Mouse (Mus musculus) hindbrain, embryonic 16.5 days (tissue): Measurements from ENCODE around the gene Gm28551. TPM values are rescaled to one million over a fixed set of nuclear protein-coding genes. Genes with fewer than 3 reads are reported as not detected.

ENCODE experiments used
- ATAC-seq: fragments of 200-750 bp; cut with Nextera tagmentation; 2 replicates; pipeline ENCODE4 v1.8.0; 2017; ENCODE audit warnings: moderate TSS enrichment, moderate library complexity
- H3K27ac ChIP-seq: fragments of 300-500 bp; sonication (generic); 2 replicates; pipeline ENCODE4 v1.5.1; 2014; ENCODE audit warnings: low read depth, mild to moderate bottlenecking, control low read depth, low read length, moderate library complexity
- H3K27me3 ChIP-seq: fragments of 300-500 bp; sonication (generic); replicated peaks from 2 replicates; pipeline ENCODE4 v1.6.1; 2014; ENCODE audit warnings: low read length; ENCODE audit not compliant: control insufficient read depth, insufficient read depth
- H3K36me3 ChIP-seq: fragments of 300-500 bp; sonication (generic); 2 replicates; pipeline ENCODE4 v1.6.1; 2014; ENCODE audit warnings: mild to moderate bottlenecking, low read length, moderate library complexity, mixed read lengths; ENCODE audit not compliant: control insufficient read depth, insufficient read depth
- H3K4me1 ChIP-seq: fragments of 300-500 bp; sonication (generic); 2 replicates; pipeline ENCODE4 v1.6.1; 2014; ENCODE audit warnings: low read depth, low read length; ENCODE audit not compliant: control insufficient read depth, insufficient read depth
- H3K4me2 ChIP-seq: fragments of 300-500 bp; sonication (generic); 2 replicates; pipeline ENCODE4 v1.6.1; 2014; ENCODE audit warnings: mild to moderate bottlenecking, low read length, control low read depth, moderate library complexity
- H3K4me3 ChIP-seq: fragments of 300-500 bp; sonication (generic); 2 replicates; pipeline ENCODE4 v1.5.1; 2014; ENCODE audit warnings: mild to moderate bottlenecking, low read length, control low read depth, moderate library complexity
- H3K9ac ChIP-seq: fragments of 300-500 bp; sonication (generic); 2 replicates; pipeline ENCODE4 v1.6.1; 2014; ENCODE audit warnings: low read depth, mild to moderate bottlenecking, control low read depth, low read length, moderate library complexity
- H3K9me3 ChIP-seq: fragments of 300-500 bp; sonication (generic); 2 replicates; pipeline ENCODE4 v1.6.1; 2014; ENCODE audit warnings: mild to moderate bottlenecking, low read length, moderate library complexity; ENCODE audit not compliant: control insufficient read depth
- WGBS: fragments of 180-500 bp; shearing (Covaris S2); extraction: QIAGEN DNeasy Blood & Tissue Kit; methylation state at CpG from one replicate; pipeline ENCODE4 v1.1.7; 2014; 5-methylcytosine and 5-hydroxymethylcytosine counted together
- polyA plus RNA-seq: library from polyadenylated mRNA; unstranded; fragments of >200 nt; fragmentation: Nextera tagmentation; extraction: Ambion mirVana; gene quantifications from 2 replicates; pipeline ENCODE4 v1.2.1, GENCODE M21; 2015

Gene Gm28551
- polyA plus RNA-seq, 1 experiment from 2014 or later: 2.2 TPM

DNA sequence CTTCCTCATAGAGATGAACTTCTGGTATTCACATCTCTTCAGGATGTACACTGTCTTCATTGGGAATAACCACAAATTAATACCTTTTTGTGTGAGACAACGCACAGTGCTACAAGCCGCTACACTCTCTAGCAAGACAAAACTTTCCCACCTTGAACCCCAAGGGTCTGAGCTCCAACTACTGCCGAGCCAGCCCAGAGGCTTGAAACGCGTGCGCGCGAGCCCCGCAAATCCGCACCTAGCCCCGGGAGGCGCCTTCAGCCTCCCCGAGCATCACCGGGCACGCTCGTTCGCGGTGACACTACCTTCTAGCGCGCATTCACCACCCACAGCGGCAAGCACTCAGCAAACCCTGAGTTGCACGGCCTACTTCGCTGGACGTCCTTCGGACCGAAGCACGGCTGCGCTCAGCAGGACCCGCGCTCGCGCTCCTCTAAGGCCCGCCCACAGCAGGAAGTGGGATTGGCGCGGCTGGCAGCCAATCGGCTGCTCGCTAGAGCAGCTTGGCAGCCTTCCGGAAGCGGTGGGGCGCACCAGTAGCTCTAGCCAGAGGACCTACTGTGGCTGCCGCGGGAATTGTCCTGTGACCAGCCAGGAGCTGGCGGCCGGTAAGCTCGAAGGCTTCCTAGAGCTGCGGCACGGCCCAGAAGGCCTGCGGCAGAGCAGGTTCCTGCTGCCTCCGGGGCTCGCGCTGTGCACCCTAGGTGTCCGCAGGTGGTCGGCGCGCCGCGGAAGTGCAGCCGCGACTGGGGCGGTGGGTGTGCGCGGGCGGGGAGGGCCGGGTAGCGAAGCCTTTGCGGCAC is 55.7 kb downstream of the Gm28551 start, which contains the start of the genes Pms1, Ormdl1 and Gm28778:
TSS of gene Pms1 (minus strand) at position 438 of the 803 bp plus-strand sequence.
TSS of gene Ormdl1 (plus strand) at position 515 of the 803 bp plus-strand sequence.
TSS of gene Gm28778 (plus strand) at position 531 of the 803 bp plus-strand sequence.
- Histone ChIP-seq H3K9ac (peak within 1 kb of the TSS; percentile 87), H3K27me3 (no peaks in the 10 kb centered on the region), H3K4me1 (peaks cover 2% of the 10 kb centered on the region; the same call in 1 of the 2 replicates), H3K36me3 (no peaks in the 10 kb centered on the region), H3K4me2 (peak within 1 kb of the TSS; percentile 61), H3K27ac (peak within 1 kb of the TSS; percentile 85), H3K9me3 (no peaks in the 10 kb centered on the region), H3K4me3 (peak within 1 kb of the TSS; percentile 85)
- WGBS: under 1% methylated on average over 66 of the region's 66 CpGs
- ATAC-seq: peak; percentile 100

DNA sequence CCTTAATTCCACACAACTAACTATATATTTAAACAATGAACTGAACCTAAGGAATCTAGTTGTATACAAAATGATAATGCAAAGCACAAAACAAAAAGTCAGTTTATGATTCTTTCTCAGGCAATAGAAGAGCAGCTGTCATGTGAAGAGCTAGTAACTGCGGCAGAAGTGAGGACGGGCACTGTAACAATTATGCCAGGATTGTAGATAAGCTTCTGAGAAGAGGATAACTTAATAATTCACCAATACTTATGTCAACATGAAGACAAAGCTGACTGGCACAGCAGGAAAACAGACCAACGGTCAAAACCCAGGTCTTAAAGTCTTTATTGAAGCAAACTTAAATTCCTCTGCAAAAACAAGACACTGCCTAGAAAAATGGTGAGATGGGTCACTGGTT is 61.3 kb downstream of the Gm28551 start:
- Histone ChIP-seq H3K36me3 (no peaks in the 10 kb centered on the region), H3K9ac (no peak overlapping the region), H3K27me3 (no peaks in the 10 kb centered on the region), H3K4me2 (no peak overlapping the region), H3K27ac (no peak overlapping the region), H3K9me3 (no peaks in the 10 kb centered on the region), H3K4me1 (no peaks in the 10 kb centered on the region; the same call in 1 of the 2 replicates), H3K4me3 (no peak overlapping the region)
- no peak for ATAC-seq
- 90% methylated on average over 3 of the region's 3 CpGs for WGBS

Other genes with a start within 250 kb of the Gm28551 start
- not detected in 2 replicates for gene 1700019A02Rik, start 165.0 kb downstream of the Gm28551 start, polyA plus RNA-seq
- gene Pms1, start 55.6 kb downstream of the Gm28551 start, polyA plus RNA-seq: 8.4 and 9.0 TPM in 2 replicates
- gene Ormdl1, start 55.6 kb downstream of the Gm28551 start, polyA plus RNA-seq: 48.8 and 50.4 TPM in 2 replicates
- not detected in 2 replicates for gene Gm28778, start 55.6 kb downstream of the Gm28551 start, polyA plus RNA-seq
- gene Osgepl1, start 39.0 kb downstream of the Gm28551 start, polyA plus RNA-seq: 18.4 and 19.2 TPM in 2 replicates
- 2.5 and 4.3 TPM in 2 replicates for gene Asdurf, start within 50 bp of the Gm28551 start, polyA plus RNA-seq
- gene Asnsd1, start 85 bp upstream of the Gm28551 start, polyA plus RNA-seq: 52.9 and 55.2 TPM in 2 replicates